Mouse (Mus musculus): ENCODE results near the gene Scpep1. TPM values are rescaled to one million over a fixed set of nuclear protein-coding genes. Genes with fewer than 3 reads are reported as not detected.
"Not testable (repeated sequence)": the region's sequence is repeated elsewhere in the genome, so short reads cannot be mapped to it uniquely, and the experiment has no call there.

Gene Scpep1
- polyA plus RNA-seq, 1 experiment from 2014 or later = 37.9 TPM

DNA sequence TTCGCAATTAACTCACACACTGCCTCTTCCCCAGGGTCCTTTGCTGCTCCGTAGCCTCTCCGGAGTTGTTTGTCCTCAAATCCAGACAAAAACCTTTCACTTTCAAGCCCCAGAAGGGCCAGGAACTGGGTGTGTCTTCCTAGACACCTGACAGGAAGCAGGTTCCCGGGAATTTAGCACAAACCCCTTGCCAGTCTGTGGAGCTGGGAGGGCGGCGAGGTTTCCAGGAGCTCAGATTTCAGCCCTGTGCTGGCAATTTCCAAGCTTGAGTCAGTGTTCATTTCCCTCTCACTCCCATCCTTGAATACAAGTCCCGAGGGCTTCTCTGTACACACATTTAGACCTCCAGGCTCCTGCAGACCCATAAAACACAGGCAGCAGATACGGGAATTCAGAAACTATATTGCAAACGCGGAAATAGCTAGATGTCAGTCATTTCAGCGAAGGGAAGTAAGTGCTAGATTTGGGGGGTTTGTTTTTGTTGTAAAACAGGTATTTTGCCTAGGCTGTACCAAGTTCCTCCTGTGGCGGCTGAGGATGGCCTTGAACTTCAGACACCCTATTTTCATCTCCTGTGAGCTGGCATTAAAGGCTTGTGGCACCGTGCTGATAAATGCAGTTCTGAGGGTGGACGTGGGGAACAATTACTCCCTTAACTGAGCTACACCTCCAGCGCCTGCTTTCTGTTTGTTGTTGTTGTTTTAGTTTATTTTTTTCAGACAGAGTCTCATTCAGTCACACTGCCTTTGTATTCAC, 57.5 kb downstream of the Scpep1 start:
- Histone ChIP-seq H3K36me3 (ENCODE audit: control insufficient read depth, insufficient read depth, low read length) (no peaks in the 10 kb centered on the region), H3K4me2 (ENCODE audit: low read length) (no peak overlapping the region), H3K27me3 (ENCODE audit: control insufficient read depth, insufficient read depth, low read depth, low read length) (no peaks in the 10 kb centered on the region), H3K9me3 (replicated peaks; ENCODE audit: control insufficient read depth, low read length, poor library complexity, severe bottlenecking) (no peaks in the 10 kb centered on the region), H3K4me1 (ENCODE audit: control insufficient read depth, insufficient read depth, low read length) (no peaks in the 10 kb centered on the region), H3K4me3 (ENCODE audit: low read depth, low read length) (no peak overlapping the region), H3K27ac (ENCODE audit: low read length) (no peak overlapping the region), H3K9ac (ENCODE audit: low read depth, low read length) (no peak overlapping the region)
- ATAC-seq = no peak
- 57% methylated on average over 15 of the region's 15 CpGs for WGBS

DNA sequence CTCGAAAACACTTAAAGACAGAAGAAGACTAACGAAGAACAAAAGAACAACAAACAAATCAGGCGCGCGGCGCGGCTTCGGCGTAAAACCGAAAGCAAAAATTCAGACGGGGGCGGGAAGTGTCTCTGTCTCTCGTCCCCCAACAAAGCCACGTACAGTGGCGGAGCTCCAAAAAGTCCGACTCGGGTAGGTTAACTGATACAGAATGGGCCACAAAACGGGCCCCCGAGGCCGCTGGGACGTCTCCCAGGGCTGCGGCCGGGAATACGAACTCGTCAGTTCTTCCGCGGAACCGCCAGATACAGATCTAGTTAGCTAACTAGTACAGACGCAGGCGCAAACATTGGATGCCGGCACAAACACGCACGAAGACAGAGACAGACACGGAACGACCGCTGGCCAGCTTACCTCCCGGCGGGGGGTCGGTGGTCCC, 59.4 kb downstream of the Scpep1 start:
- H3K27ac ChIP-seq (ENCODE audit: low read length); H3K9ac ChIP-seq (ENCODE audit: low read depth, low read length); H3K4me1 ChIP-seq (ENCODE audit: control insufficient read depth, insufficient read depth, low read length); H3K9me3 ChIP-seq (replicated peaks; ENCODE audit: control insufficient read depth, low read length, poor library complexity, severe bottlenecking); ATAC-seq; H3K36me3 ChIP-seq (ENCODE audit: control insufficient read depth, insufficient read depth, low read length); H3K27me3 ChIP-seq (ENCODE audit: control insufficient read depth, insufficient read depth, low read depth, low read length): not testable (repeated sequence)
- 27% methylated on average over 23 of the region's 39 CpGs for WGBS
- 0 out of 2 replicates have a peak overlapping the region, but pooled peaks have one; percentile 20 for H3K4me3 ChIP-seq (ENCODE audit: low read depth, low read length)
- H3K4me2 ChIP-seq (ENCODE audit: low read length) = peak overlapping the region; percentile 32

DNA sequence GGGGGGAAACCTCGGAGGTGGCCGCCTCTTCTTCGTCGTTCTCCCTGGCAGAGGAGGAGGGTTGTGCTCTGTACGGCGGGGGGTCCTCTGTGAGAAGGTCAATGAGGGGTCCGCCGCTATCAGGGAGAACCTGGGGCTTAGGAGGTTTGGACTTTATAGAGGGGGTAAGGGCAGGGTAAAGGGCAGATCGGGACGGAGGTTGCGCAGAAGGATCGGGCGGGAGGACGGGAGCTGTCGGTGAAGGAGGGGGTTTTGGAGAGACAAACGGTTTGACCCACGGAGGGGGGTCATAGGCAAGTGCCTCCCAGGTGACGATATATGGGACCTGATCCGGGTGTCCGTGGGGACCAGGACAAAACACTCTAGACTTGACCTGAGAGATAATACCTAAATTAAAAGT, 60.0 kb downstream of the Scpep1 start:
- not testable (repeated sequence) for H3K9me3 ChIP-seq (replicated peaks; ENCODE audit: control insufficient read depth, low read length, poor library complexity, severe bottlenecking); H3K4me2 ChIP-seq (ENCODE audit: low read length); ATAC-seq; H3K27me3 ChIP-seq (ENCODE audit: control insufficient read depth, insufficient read depth, low read depth, low read length); H3K4me1 ChIP-seq (ENCODE audit: control insufficient read depth, insufficient read depth, low read length); H3K27ac ChIP-seq (ENCODE audit: low read length); H3K4me3 ChIP-seq (ENCODE audit: low read depth, low read length); H3K36me3 ChIP-seq (ENCODE audit: control insufficient read depth, insufficient read depth, low read length); H3K9ac ChIP-seq (ENCODE audit: low read depth, low read length)
- WGBS = 48% methylated on average over 9 of the region's 20 CpGs

DNA sequence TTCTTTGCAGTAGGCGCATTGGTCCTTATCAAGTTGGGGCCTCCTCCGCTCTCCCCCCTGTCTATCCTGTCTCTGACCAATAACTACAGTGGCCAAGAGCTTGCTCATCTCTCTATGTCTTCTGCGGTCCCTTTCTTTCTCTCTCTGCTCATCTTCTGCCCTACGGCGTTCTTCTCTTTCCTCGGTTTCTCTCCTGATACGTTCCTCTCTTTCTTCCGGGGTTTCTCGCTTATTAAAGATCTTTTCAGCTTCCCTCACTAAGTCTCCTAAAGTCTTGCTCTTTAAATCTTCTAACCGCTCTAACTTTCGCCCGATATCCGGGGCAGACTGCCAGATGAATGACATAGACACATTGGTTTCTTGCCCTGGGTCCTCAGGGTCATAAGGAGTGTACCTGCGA, 61.0 kb downstream of the Scpep1 start:
- not testable (repeated sequence) for H3K27me3 ChIP-seq (ENCODE audit: control insufficient read depth, insufficient read depth, low read depth, low read length); H3K4me3 ChIP-seq (ENCODE audit: low read depth, low read length); H3K9me3 ChIP-seq (replicated peaks; ENCODE audit: control insufficient read depth, low read length, poor library complexity, severe bottlenecking); H3K27ac ChIP-seq (ENCODE audit: low read length); H3K4me1 ChIP-seq (ENCODE audit: control insufficient read depth, insufficient read depth, low read length); H3K36me3 ChIP-seq (ENCODE audit: control insufficient read depth, insufficient read depth, low read length); H3K9ac ChIP-seq (ENCODE audit: low read depth, low read length); ATAC-seq; H3K4me2 ChIP-seq (ENCODE audit: low read length)
- WGBS = 96% methylated on average over 7 of the region's 14 CpGs

DNA sequence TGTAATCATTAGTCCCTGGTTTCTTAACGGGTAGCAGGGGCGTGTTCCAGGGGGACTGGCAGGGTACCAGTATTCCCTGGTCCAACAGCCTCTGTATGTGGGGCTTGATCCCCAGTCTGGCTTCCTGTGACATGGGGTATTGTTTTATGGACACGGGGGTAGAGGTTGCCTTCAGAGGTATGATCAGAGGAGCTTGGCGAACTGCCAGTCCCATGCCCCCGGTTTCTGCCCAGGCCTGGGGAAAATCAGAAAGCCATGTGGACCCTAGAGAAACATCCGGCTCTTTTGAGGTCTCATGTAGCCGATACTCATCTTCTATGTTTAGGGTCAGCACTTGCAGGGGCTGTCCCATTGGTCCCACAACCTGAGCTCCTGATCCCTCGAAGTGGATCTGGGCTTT, 61.8 kb downstream of the Scpep1 start:
- H3K27ac ChIP-seq (ENCODE audit: low read length); H3K36me3 ChIP-seq (ENCODE audit: control insufficient read depth, insufficient read depth, low read length); H3K4me2 ChIP-seq (ENCODE audit: low read length); H3K27me3 ChIP-seq (ENCODE audit: control insufficient read depth, insufficient read depth, low read depth, low read length); H3K4me1 ChIP-seq (ENCODE audit: control insufficient read depth, insufficient read depth, low read length); H3K9ac ChIP-seq (ENCODE audit: low read depth, low read length); H3K9me3 ChIP-seq (replicated peaks; ENCODE audit: control insufficient read depth, low read length, poor library complexity, severe bottlenecking); ATAC-seq; H3K4me3 ChIP-seq (ENCODE audit: low read depth, low read length): not testable (repeated sequence)
- 100% methylated on average over 2 of the region's 8 CpGs for WGBS

DNA sequence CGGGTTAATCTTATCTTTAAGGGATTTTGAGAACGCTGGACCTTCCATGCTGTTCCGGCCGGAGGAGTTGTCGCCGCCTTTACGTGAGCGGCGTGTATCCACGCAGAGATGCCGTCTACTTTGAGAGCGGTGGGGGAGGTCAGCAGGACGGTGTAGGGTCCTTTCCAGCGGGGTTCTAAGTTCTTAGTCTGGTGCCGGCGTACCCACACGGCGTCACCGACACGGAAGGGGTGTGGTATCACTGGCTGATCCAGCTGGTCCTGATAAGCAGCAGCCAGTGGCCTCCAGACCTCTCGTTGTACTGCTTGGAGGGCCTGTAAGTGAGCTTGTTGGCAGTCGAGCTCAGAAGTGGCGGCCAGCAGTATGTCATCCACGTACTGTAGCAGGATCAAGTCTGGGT, 62.5 kb downstream of the Scpep1 start:
- not testable (repeated sequence) for H3K27me3 ChIP-seq (ENCODE audit: control insufficient read depth, insufficient read depth, low read depth, low read length); H3K36me3 ChIP-seq (ENCODE audit: control insufficient read depth, insufficient read depth, low read length); H3K4me2 ChIP-seq (ENCODE audit: low read length); H3K4me1 ChIP-seq (ENCODE audit: control insufficient read depth, insufficient read depth, low read length); ATAC-seq; H3K27ac ChIP-seq (ENCODE audit: low read length); H3K4me3 ChIP-seq (ENCODE audit: low read depth, low read length); H3K9ac ChIP-seq (ENCODE audit: low read depth, low read length); H3K9me3 ChIP-seq (replicated peaks; ENCODE audit: control insufficient read depth, low read length, poor library complexity, severe bottlenecking)
- 98% methylated on average over 20 of the region's 24 CpGs for WGBS

DNA sequence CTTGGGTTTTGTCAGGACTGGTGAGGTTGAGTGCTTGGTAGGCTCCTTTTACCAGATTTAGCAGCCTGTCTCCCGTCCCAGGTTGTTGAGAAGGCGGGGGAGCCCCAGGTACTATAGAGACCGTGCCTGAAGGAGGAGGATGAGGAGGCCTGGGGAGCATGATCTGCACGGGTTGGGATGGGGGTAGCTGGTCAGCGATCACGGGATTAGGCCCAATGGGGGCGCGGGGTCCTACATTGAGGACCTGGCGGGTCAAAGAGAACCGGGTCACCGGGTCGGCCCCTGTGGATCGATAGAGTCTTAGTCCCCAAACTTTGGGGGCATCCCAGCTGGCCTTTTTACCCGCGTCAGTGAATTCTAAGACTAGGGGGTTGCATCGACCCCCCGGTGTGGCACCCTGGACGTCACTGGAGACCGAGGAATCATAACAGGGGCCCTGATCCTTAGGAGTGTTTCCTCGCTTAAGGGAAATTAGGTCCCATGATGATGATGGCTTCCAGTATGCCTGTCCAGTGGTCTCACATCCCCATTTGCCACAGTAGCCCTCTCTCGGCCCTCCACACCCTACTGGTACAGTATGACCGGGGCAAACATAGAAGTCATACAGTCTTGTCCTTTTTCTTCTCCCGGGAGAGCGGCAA, 63.2 kb downstream of the Scpep1 start:
- not testable (repeated sequence) for H3K4me3 ChIP-seq (ENCODE audit: low read depth, low read length); H3K27ac ChIP-seq (ENCODE audit: low read length); H3K9ac ChIP-seq (ENCODE audit: low read depth, low read length); H3K27me3 ChIP-seq (ENCODE audit: control insufficient read depth, insufficient read depth, low read depth, low read length); H3K4me2 ChIP-seq (ENCODE audit: low read length); ATAC-seq; H3K36me3 ChIP-seq (ENCODE audit: control insufficient read depth, insufficient read depth, low read length); H3K4me1 ChIP-seq (ENCODE audit: control insufficient read depth, insufficient read depth, low read length); H3K9me3 ChIP-seq (replicated peaks; ENCODE audit: control insufficient read depth, low read length, poor library complexity, severe bottlenecking)
- WGBS = 94% methylated on average over 10 of the region's 24 CpGs

DNA sequence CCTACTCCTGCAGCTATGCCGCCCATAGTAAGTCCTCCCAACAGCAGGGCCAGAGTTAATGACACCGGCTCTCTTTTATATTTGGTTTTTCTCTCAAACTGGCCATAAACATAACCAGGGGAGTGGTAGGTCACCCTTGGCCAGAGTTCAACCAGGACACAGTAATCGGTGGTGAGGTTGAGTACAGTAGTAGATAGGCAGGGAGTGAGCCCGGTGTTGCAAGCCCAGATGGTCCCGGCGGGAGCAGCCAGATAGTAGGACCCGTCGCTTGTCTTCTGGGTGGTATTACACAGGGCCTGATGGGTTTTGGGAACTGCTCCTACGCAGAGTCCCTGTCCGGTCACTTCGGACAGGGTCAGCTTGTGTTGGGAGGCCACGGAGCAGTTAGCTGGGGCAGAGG, 63.8 kb downstream of the Scpep1 start:
- H3K27me3 ChIP-seq (ENCODE audit: control insufficient read depth, insufficient read depth, low read depth, low read length); H3K4me2 ChIP-seq (ENCODE audit: low read length); H3K4me3 ChIP-seq (ENCODE audit: low read depth, low read length); H3K9me3 ChIP-seq (replicated peaks; ENCODE audit: control insufficient read depth, low read length, poor library complexity, severe bottlenecking); H3K4me1 ChIP-seq (ENCODE audit: control insufficient read depth, insufficient read depth, low read length); H3K9ac ChIP-seq (ENCODE audit: low read depth, low read length); ATAC-seq; H3K36me3 ChIP-seq (ENCODE audit: control insufficient read depth, insufficient read depth, low read length); H3K27ac ChIP-seq (ENCODE audit: low read length): not testable (repeated sequence)
- WGBS = 96% methylated on average over 7 of the region's 12 CpGs

DNA sequence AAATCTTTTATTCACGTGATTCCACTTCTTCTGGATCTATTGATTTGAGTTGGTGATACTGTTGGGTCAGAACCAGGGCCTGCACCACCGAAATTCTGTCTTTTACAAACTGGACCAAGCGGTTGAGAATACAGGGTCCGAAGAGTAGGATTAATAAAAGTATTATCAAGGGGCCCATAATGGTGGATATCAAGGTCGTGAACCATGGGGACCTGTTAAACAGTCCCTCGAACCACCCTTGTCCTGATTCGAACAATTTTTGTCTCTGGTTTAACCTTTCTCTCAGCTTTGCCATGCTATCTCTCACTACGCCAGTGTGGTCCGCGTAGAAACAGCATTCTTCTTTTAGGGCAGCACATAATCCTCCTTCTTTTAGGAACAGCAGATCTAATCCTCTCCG, 64.4 kb downstream of the Scpep1 start:
- H3K9ac ChIP-seq (ENCODE audit: low read depth, low read length); H3K27me3 ChIP-seq (ENCODE audit: control insufficient read depth, insufficient read depth, low read depth, low read length); H3K4me2 ChIP-seq (ENCODE audit: low read length); ATAC-seq; H3K27ac ChIP-seq (ENCODE audit: low read length); H3K4me3 ChIP-seq (ENCODE audit: low read depth, low read length); H3K4me1 ChIP-seq (ENCODE audit: control insufficient read depth, insufficient read depth, low read length); H3K9me3 ChIP-seq (replicated peaks; ENCODE audit: control insufficient read depth, low read length, poor library complexity, severe bottlenecking); H3K36me3 ChIP-seq (ENCODE audit: control insufficient read depth, insufficient read depth, low read length): not testable (repeated sequence)
- 96% methylated on average over 6 of the region's 11 CpGs for WGBS

Data from midbrain, embryonic 16.5 days (tissue).